Mouse (Mus musculus) ZHBTc4 (cell line): ENCODE measurements at regions not wholly inside any gene's neighbourhood (a gene's known extent, or its start where the extent isn't known, plus 50 kb on each side); places are given as distances from the start of the nearest gene placed in this dataset.
A peak's percentile ranks its signal among the peaks of the same experiment; 100 is the strongest.

Experiments used
- DNase-seq: peaks from one replicate; pipeline ENCODE4 v3.0.0-alpha.2; 2011; ENCODE audit warnings: low read depth, low spot score

DNA sequence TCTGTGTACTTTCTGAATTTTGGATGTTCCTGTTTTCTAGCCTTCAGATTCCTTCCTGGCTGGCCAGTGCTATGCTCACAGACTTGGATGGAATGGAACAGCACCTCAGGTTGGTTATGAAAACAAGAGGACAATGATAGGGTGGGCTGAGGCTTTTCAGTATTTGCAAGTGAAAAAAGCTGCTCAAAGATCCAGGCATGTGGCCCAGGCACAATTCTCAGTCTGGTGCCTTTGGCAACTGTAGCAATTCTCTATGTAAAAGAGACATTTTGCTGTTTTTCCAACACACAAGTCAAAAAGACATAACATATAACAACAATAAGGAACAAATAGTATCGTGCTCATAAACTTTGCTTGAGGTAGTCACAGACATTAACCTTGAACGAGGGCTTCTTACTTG, 363.4 kb upstream of the Pik3r1 start:
- DNase-seq, result no peak

DNA sequence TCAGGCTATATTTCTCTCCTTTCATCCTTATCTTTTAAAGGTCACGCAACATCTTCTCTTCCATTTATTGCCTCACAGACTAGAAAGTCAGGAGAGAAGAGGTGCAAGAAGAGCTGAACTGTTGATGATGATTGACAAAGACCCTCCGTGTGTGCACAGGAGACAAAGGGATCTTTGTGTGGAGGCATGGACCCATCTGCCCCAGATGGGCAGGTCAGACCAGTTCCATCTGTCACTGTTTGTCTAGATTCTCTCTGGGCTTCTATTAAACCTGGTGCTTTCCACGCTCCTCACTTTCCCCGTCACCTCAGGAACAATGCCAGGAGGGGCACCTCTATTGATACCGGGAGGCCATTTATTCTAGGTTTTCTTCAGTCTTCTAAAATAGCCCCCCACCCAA, 364.1 kb upstream of the Pik3r1 start:
- DNase-seq, result no peak

DNA sequence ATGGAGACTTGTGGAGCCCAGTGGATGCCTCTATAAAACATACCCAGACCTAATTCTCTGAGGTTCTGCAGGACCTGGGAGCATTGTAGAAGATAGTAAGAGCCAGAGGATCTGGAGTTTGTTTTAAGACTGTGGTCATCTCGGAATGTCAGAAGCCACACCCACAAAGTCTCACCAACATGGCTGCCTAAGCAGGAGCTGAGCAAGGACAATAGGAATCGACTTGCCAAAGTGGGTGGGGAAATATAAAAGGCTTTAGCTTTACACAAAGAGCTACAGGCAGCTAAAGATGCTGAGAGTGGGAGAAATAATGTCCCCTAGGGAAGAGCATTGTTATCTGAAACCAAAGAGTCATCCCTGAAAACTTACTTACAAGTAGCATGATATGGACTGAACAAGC, 364.7 kb upstream of the Pik3r1 start:
- peak; percentile 54 for DNase-seq

DNA sequence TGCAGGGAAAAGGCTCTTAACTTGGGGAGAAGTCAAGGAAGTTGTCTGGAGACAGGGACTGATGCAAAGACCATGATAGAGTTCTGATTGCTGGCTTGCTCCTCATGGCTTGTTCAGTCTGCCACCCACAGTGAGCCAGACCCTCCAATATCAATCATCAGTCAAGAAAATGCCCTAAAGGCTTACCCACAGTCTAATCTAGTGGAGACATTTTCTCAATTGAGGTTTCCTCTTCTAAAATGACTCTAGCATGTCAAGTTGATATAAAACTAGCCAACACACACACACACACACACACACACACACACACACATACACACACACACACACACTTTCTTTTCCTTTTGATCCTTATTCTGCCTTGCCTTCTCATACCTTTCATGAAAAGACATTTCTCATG, 367.2 kb upstream of the Pik3r1 start:
- no peak for DNase-seq

DNA sequence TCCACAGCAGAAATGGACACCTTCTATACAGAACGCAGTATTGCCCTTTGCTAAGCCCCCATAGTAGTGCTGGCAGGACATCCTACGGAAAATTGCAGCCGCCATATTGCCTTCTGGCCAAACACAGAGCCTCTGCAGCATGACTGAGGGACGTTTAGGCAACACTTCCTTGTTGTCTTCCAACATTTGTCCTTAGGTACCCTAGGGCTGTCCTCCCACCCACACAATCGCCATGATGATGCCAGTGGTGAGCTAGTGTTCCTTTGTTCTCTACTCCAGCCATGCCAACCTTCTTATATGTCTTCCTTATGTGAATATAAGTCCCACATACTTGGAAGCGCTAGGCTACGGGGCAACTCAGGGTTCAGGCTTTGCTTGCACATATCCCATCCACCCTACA, 375.0 kb upstream of the Pik3r1 start:
- no peak for DNase-seq

DNA sequence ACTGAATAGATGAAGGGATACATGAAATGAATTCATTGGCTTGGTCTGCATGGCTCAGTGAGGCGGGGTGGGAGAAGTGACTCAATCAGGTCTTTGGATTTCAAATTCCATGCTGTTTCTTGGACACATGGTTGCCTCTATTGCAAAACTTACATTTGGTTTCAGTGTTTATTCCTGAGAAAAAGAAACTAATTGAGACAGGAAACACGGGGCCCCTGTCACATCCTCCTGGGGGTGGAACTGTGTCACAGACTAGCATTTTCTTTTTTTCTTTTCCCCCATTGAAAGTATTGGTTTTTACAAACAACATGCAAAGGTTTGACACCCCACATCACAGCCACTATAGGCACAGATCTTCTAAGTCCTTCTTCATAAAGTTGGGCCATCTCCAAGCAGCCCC, 375.8 kb upstream of the Pik3r1 start:
- DNase-seq, result no peak

DNA sequence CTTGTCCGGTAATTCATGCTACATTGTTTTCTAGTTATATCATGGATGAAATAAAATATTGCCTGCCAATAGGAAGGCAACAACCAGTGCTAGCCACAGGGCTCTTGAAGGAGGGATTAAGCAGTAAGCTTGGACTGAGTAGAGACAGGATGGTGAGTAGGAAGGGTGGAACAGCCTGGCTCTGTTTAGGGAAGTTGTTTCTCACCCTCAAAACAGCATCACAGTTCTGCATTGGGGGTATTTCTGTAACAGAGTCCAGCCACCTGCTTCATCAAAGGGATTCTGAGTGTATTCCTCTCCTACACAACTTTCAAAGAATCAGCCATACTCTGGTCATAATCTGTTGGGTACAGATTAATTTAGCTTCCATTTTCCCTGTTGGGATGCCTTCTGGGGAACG, 380.0 kb upstream of the Pik3r1 start:
- DNase-seq, result no peak

DNA sequence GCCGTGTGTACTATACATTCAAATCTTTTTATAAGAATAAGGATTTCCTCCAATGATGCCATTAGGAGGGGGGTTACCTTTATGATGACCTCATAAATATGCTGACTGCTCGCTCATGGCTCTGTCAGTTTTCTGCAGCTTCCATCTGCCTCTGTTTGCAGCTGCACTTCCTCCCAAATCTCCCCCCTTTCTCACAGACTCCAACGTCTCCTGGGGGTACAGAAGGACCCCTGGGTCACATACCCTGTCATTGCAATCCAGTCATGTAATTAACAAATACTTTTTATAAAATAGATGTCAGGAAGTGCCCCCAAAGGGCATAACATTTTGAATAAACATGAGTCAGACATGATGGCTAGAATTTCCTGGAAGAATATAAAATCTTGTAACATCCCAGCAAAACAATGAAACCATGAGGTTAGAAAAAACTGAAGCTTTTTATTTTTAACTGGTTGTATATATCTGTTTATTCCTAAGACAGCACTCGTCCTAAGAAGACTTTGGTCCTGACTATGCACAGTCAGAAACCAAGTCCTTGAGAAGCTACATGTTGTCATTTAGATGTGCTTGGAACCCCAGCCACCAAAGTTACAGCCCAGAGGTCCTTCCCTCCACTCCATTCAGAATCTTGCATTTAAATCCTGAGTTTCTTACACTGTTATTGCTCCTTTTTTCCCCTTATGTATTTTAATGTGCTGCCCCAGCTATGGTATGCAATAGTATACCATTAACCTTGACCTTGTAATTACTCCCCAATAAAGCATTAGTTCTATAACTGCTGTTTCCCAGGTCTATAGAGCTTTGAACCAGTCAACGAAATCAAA, 386.0 kb upstream of the Pik3r1 start:
- no peak for DNase-seq

DNA sequence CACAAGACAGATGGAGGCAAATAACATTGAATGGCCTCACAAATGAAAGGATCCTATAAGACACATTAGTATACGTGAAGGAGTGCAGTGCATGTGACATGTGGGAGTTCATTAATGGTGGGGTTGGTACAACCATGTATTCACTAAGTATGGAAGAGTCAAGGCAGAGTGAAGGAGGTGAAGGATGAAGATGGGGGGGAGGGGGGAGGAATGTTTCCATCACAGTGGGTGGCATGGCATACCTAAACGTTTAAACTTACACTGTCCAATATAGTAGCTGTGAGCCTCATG, 386.5 kb upstream of the Pik3r1 start:
- DNase-seq, result no peak

DNA sequence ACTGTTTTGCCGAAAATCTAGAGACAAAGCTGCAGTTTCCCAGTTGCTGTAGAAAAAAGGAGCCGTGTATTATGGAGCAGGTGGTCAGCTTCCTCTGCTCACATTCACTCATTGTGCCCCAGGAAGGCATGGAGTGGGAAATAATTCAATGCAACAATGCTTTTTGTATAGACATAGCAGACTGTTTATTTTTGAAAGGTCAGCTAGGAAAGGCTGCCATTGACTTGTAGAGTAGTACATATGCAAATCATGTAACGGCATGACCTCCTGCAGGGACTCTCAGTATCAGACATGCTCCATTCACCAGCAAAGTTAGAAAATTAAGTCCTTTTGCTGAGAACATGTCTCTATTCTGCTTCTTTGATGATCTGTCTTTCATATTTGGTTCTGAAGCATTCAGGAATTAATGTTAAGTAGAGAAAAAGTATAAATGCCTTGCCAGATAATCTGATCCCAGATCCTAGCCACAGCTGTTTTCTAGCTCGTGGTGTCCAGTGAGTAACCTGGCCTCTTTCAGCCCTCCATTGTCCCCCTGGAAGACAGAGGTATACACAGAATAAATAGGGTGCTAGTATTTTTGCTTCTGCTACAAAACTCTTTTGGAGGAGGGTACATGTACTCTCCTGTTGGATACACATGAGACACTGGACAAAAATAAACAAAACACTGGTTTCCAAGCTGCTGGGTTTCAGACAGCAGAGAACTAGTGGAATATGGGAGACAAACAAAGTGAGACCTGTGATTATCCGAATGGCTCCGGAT, 389.5 kb upstream of the Pik3r1 start:
- DNase-seq, result peak; percentile 8

DNA sequence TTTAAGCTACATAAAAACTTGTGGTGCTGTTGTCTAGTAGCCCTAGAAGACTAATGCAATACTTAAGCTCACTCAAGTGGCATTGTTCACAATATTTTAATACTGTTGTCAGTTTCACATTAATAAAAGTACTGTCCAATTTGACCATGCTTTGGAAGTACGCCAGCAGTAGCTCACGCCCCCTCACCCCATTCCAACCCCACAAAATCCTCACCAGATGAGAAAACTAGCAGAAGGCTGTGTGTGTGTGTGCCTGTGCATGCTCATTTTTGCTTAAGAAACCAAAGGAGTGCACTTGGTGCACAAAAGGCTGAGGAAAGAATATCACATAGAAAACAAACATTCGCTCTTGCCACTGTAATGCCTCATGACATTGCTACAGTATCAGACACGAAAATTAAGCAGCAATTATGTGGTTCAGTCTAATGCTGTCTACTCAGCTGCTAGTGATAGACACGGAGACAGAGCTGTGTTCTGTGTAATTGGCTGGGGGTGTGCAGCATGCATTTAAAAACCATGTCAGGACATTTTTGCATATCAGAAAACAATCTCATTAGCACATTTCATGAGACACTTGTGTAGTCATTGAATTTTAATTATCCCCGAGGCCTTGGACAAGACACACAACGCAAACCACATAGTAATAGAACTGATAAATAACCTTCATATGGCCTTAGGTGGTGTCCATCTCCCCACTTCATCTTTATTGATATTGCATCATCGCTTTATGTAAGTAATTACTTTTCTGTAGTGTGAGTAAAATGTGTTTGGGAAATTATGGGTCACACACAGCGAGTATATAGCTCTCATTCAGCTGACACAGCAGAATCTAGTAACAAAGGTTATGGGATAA, 405.6 kb upstream of the Pik3r1 start:
- DNase-seq, result no peak

DNA sequence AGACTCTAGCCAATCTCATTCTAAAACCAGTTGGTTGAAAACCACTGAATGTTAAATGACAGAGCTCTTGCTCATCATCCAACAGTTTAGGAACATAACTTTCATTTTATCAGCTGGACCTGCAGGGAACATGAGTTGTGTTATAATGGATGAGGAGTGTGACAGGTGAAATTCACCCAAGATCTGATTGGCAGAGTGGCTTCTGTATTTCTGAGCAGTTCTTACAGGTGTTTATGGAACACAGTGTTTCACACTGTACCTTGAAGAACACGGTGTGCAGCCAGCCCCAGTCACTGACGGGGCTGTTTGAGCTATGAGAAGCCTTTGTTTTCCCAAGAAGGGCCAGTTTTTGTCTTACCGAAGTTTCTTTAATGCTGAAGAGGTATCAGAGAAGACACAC, 406.4 kb upstream of the Pik3r1 start:
- no peak for DNase-seq

DNA sequence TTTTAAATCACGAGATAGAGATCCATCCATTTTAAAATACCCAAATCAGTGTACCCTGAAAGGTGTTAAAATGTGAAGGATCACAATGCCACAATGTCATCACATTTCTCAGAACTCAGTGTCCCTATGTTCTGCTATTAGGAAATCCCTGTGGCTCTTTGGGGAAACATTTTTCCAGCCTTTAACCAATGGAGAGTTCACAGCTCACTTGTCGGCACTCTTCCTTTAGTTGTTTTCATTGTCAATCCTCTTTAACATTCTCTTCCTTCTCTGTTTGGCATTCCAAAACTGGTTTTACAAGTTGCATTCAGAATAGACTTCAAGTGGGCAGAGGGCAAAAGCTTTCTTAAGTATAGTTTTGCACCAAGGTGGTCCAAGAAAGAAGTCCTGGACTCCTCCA, 406.9 kb upstream of the Pik3r1 start:
- no peak for DNase-seq

DNA sequence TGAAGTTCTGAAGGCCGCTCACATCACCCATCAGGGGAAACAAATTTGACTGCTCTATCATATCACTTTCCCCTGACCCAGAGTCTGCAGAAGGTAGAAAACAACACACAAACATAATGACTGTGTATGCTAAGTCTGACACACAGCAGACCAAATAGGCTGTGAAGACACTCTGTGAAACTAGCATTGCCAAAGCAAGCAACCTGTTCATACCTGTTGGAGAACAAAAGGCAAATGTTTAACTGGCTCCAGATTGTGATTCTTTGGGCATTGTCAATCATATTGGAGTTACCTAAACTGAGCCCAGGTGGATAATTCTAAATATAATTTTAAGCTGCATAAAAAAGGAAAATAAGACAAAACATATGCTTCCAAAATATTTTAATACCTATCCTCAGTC, 407.4 kb upstream of the Pik3r1 start:
- no peak for DNase-seq

DNA sequence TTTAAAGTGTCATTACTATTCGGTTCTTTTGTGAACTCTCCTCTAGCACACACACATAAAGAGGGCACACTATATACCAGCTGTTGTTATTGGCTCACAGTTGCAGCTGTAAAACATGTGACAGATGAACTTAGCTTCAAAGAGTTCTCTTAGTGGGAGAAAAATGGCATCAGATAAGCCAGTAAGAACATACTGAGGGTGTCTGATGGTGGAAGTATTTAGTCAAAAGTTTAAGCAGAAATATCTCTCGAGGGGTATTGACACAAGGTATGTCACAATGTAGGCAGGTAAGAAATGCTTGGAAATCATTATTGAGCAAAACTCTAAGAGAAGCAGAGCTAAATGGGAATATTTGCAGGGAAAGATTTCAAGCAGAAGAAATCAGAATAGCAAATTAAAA, 408.4 kb upstream of the Pik3r1 start:
- DNase-seq, result no peak

DNA sequence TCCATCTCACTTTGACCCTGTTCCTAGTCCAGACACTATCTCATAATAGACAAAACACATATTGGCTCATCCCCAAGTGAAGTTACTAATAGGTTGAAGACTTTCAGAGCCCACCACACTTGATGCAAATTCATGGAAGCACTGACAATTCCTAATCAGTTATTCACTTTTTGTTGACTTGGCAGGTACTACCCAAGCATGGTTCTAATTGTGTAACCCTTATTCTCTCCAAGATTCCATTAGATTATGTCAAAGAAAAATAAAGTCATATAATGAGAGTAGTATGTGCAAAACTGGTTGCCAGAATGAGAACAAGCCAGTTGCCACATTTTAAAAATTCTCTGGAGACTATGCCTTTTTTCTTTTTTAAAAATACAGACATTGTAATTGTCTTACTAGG, 426.7 kb upstream of the Pik3r1 start:
- no peak for DNase-seq

DNA sequence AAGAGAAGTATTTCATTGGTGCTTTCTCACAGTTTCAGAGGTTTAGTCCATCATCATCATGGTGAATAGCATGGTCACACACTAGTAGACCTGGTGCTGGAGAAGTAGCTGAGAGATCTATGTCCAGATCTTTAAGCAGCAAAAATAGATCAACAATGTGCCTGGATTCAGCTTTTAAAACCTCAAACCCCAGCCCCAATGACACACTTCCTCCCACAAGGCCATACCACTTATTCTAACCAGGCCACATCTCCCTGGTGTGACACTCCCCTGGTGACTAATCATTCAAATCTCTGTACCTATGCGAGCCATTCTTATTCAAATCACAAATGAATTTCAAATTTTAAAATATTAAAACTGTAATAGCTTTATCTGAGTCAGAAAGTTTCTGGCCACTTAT, 434.3 kb upstream of the Pik3r1 start:
- no peak for DNase-seq

DNA sequence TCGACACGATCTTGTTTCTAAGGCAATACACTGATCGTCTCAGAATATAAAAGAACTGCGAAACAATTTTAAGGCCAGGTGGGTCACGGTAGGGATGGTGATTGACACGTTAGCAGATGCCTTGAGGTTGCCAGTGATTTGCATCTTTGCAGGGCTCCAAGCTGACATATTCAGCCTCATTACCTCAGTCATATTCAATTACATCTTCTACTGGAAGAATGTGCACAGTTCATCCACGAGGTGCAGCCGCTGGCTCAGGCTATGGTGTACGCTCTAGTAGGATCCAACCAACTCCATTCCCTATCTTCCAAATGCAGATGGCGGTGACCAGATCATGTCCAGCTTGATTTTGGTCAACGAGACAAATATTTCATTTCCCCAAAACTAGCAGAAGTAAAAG, 450.5 kb upstream of the Pik3r1 start:
- DNase-seq, result no peak

DNA sequence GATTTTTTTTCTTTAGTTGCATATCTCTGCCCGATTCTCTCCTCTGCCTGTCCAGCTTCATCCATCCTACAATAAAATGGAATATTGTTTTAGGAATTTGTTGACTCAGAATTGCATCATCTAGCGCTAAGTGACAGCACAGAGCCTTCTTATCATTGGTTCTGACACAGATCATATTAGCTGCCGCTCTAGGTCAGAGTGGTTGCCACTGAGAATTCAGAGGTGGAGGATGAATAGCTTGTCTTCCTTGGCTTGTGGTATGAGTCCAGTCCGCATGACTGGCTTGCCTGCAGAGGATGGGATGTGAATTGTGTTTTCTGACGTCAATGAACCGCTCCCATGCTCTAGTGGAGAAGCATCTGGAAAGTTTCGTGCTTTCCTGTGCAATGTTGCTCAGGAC, 462.3 kb upstream of the Cd180 start:
- no peak for DNase-seq

DNA sequence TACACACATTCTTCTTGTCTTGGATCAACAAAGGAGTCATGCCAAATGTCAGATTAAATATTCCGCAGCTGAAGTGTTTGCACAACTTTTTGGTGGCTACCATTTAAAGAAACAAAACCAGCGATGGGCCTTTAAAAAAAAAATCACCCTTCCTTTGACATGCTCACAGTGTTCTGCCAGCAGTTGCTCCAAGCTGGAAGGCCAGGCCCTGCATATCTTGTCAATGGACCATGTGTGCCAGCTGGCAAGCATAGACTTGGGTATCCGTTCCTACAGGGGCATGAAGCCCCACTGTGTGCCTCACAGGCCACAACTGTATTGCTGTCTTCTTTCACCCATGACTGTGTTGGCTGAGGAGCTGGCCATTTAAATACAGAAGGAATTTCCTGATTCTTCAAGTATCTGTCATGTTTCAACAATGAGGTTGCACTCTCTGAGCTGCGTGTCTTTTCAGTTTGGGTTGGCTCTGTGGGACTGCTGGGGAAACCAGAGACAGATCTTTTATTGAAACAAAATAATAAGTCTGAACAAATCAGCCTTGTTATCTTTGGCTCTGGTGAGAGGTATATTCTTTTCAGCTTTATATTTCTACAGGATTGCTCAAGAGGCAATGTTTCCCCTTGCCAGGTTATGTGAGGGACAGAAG, 460.9 kb upstream of the Cd180 start:
- no peak for DNase-seq

DNA sequence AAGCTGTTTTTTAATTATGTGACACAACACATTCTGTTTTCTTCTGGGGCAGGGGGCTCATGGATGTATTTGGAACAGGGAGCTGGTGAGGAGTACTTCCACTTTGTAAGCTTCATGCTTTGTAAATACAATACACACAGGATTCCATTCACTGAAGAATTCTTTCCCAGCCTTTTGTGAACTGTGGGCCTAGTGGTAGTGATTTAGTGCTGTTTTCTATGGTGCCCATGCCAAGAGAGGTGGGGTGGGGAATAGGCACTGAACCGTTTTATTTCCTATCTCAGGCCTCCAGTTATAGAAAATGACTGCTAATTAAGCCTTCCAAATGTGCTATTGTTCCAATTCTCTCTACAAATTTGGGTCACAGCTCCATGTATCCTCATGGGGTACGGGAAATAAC, 442.5 kb upstream of the Cd180 start:
- DNase-seq, result no peak

DNA sequence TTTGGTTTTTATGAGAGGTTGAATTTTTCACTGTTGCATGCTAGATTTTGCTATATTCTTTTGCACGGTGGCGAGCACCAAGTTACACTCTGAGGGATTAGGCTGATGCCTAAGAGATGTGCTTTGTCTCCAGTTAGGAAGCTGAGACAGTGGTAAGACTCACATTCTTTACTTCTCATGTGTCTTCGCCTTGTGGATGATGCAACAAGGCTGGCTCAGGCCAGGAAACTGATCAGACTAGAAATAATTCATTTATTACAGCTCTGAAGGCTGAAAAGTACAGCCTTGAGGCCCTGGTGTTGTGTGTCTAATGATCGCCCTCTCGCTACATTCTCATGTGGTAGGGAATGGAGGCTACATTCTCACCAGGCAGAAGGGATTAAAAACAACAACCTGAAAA, 441.6 kb upstream of the Cd180 start:
- DNase-seq, result no peak
